32 mouse cellular contexts compared by ENCODE assay signal in genomic region chr10:37505966-37506615, GRCm38 (mm10).
DNase-seq lines count a peak whose midpoint lies in the region; ATAC-seq lines count a peak whose summit lies in the region.
"Had no signal": no experiment of that assay in that cellular context is flagged by ENCODE, and none has a peak within 500 bp of the region (broad histone marks: within the 10 kb centered on the region; RNA-seq: fewer than 3 reads in every experiment).

No protein-coding gene starts in this region.

- no peaks in the 10 kb centered on the region for H3K36me3 ChIP-seq in hindbrain, embryonic 11.5 days (ENCODE audit: control insufficient read depth, insufficient read depth, low read length)
- H3K36me3 ChIP-seq in hindbrain, embryonic 14.5 days (replicated peaks; ENCODE audit: control insufficient read depth, insufficient read depth) = no peaks in the 10 kb centered on the region
- H3K36me3 ChIP-seq in stomach, embryonic 16.5 days (ENCODE audit: control insufficient read depth, insufficient read depth, low read length) = no peaks in the 10 kb centered on the region
- H3K36me3 ChIP-seq: embryonic facial prominence, embryonic 13.5 days; forebrain, embryonic 12.5 days; limb, embryonic 12.5 days; liver, embryonic 15.5 days; neural tube, embryonic 15.5 days; stomach, embryonic 15.5 days had no signal

- H3K4me1 ChIP-seq in hindbrain, embryonic 11.5 days (replicated peaks; ENCODE audit: control insufficient read depth, insufficient read depth, low read length) = no peaks in the 10 kb centered on the region
- H3K4me1 ChIP-seq in hindbrain, embryonic 14.5 days (replicated peaks; ENCODE audit: control insufficient read depth, insufficient read depth, low read length) = no peaks in the 10 kb centered on the region
- H3K4me1 ChIP-seq in stomach, embryonic 16.5 days (ENCODE audit: control insufficient read depth, insufficient read depth, low read length) = 0 out of 2 replicates have a peak, but pooled peaks cover 2% of the 10 kb centered on the region
- H3K4me1 ChIP-seq: forebrain, embryonic 12.5 days; limb, embryonic 12.5 days; liver, embryonic 15.5 days; neural tube, embryonic 15.5 days had no signal

- ATAC-seq in hindbrain, embryonic 11.5 days (ENCODE audit: low FRiP score) = no peak
- ATAC-seq in hindbrain, embryonic 14.5 days (ENCODE audit: low FRiP score) = no peak
- no peak for ATAC-seq in stomach, embryonic 16.5 days (ENCODE audit: insufficient read depth, low FRiP score)
- ATAC-seq: intestine, postnatal 0 days had no signal

- H3K27ac ChIP-seq in hindbrain, embryonic 11.5 days (ENCODE audit: low read depth, low read length) = no peak overlapping the region
- H3K27ac ChIP-seq in hindbrain, embryonic 14.5 days = no peak overlapping the region
- peak overlapping the region; percentile 51; the same call in 1 of the 2 replicates for H3K27ac ChIP-seq in stomach, embryonic 16.5 days (ENCODE audit: low read length)
- H3K27ac ChIP-seq: embryonic facial prominence, embryonic 13.5 days; forebrain, embryonic 12.5 days; left cerebral cortex, adult 2 months; limb, embryonic 12.5 days; liver, embryonic 15.5 days; neural tube, embryonic 15.5 days; stomach, embryonic 15.5 days had no signal

- H3K27me3 ChIP-seq in hindbrain, embryonic 11.5 days (ENCODE audit: control insufficient read depth, insufficient read depth, low read length) = no peaks in the 10 kb centered on the region
- H3K27me3 ChIP-seq in hindbrain, embryonic 14.5 days (ENCODE audit: control insufficient read depth, insufficient read depth, low read length) = no peaks in the 10 kb centered on the region
- H3K27me3 ChIP-seq in stomach, embryonic 16.5 days (ENCODE audit: control insufficient read depth, insufficient read depth, low read length) = no peaks in the 10 kb centered on the region
- H3K27me3 ChIP-seq: embryonic facial prominence, embryonic 13.5 days; forebrain, embryonic 12.5 days; limb, embryonic 12.5 days; liver, embryonic 15.5 days; neural tube, embryonic 15.5 days; stomach, embryonic 15.5 days had no signal

- H3K4me3 ChIP-seq in hindbrain, embryonic 11.5 days (ENCODE audit: low read depth, low read length) = no peak overlapping the region
- H3K4me3 ChIP-seq in hindbrain, embryonic 14.5 days (replicated peaks; ENCODE audit: low read length) = no peak overlapping the region
- H3K4me3 ChIP-seq in stomach, embryonic 16.5 days (replicated peaks; ENCODE audit: low read length) = no peak overlapping the region
- H3K4me3 ChIP-seq: embryonic facial prominence, embryonic 13.5 days; erythroblast, embryonic 14.5 days; forebrain, embryonic 12.5 days; left cerebral cortex, adult 2 months; limb, embryonic 12.5 days; liver, embryonic 15.5 days; neural tube, embryonic 15.5 days; stomach, embryonic 15.5 days had no signal

- peak; percentile 3 for DNase-seq in hindbrain, embryonic 11.5 days (ENCODE audit: low spot score)
- no peak for DNase-seq in hindbrain, embryonic 14.5 days (ENCODE audit: low spot score)
- peak; percentile 51 for DNase-seq in ES-CJ7 (ENCODE audit: low read depth, low spot score)
- peak; percentile 73 for DNase-seq in R1 (ENCODE audit: low read depth, low spot score)
- DNase-seq in gastrocnemius, postnatal 10 days = no peak
- DNase-seq in layer of hippocampus, adult 8-10 months (ENCODE audit: low spot score in 2 of 2) = no peak
- DNase-seq in cerebellum, postnatal 25 days = no peak
- DNase-seq: adrenal gland, postnatal 25 days; cerebellum, adult 2 months; cerebellum, postnatal 36 days; gastrocnemius, postnatal 36 days; heart, adult 18-20 months; kidney, adult 9 months; kidney, postnatal 10 days; lung, embryonic 14.5 days; lung, postnatal 14 days; midbrain, embryonic 14.5 days; retina, postnatal 1 day; right cerebral cortex, postnatal 14 days; thymus, adult 18-20 months; thymus, postnatal 4 days had no signal

- H3K4me2 ChIP-seq in hindbrain, embryonic 11.5 days (replicated peaks; ENCODE audit: low read depth, low read length) = no peak overlapping the region
- no peak overlapping the region for H3K4me2 ChIP-seq in hindbrain, embryonic 14.5 days (replicated peaks)
- no peak overlapping the region for H3K4me2 ChIP-seq in stomach, embryonic 16.5 days (ENCODE audit: low read depth, low read length)
- H3K4me2 ChIP-seq: embryonic facial prominence, embryonic 13.5 days; forebrain, embryonic 12.5 days; heart, embryonic 11.5 days; limb, embryonic 12.5 days; liver, embryonic 15.5 days; lung, embryonic 14.5 days; neural tube, embryonic 15.5 days; stomach, embryonic 15.5 days had no signal

- no peaks in the 10 kb centered on the region for H3K9me3 ChIP-seq in hindbrain, embryonic 11.5 days (ENCODE audit: control insufficient read depth, low read length)
- no peaks in the 10 kb centered on the region for H3K9me3 ChIP-seq in hindbrain, embryonic 14.5 days (ENCODE audit: control insufficient read depth, low read length)
- no peaks in the 10 kb centered on the region for H3K9me3 ChIP-seq in stomach, embryonic 16.5 days (replicated peaks; ENCODE audit: control insufficient read depth, low read length)
- H3K9me3 ChIP-seq: embryonic facial prominence, embryonic 13.5 days; forebrain, embryonic 12.5 days; limb, embryonic 12.5 days; liver, embryonic 15.5 days; neural tube, embryonic 15.5 days; stomach, embryonic 15.5 days had no signal

- 67% methylated on average over 3 of the region's 3 CpGs for WGBS in hindbrain, embryonic 11.5 days
- 56% methylated on average over 3 of the region's 3 CpGs for WGBS in hindbrain, embryonic 14.5 days
- 84% methylated on average over 3 of the region's 3 CpGs for WGBS in stomach, embryonic 16.5 days

- H3K9ac ChIP-seq in hindbrain, embryonic 11.5 days (ENCODE audit: low read depth, low read length) = no peak overlapping the region
- H3K9ac ChIP-seq in hindbrain, embryonic 14.5 days = no peak overlapping the region
- no peak overlapping the region for H3K9ac ChIP-seq in stomach, embryonic 16.5 days (ENCODE audit: low read length)
- H3K9ac ChIP-seq: embryonic facial prominence, embryonic 13.5 days; forebrain, embryonic 12.5 days; limb, embryonic 12.5 days; liver, embryonic 15.5 days; lung, embryonic 14.5 days; neural tube, embryonic 15.5 days; stomach, embryonic 15.5 days had no signal

Comparison
In these comparisons a context has a peak if more than half of its experiments do, and no peak if none do; other contexts are left out.
1. DNase-seq: peak in hindbrain, embryonic 11.5 days (single experiment), ES-CJ7 (single experiment) and R1 (single experiment); none in hindbrain, embryonic 14.5 days (single experiment), gastrocnemius, postnatal 10 days (single experiment), layer of hippocampus, adult 8-10 months (0 of 2) and cerebellum, postnatal 25 days (0 of 2).